Mouse (Mus musculus) fibroblast of lung, adult 2 months (primary cell): ENCODE data around the gene Card14.

Experiments used
- DNase-seq: peaks from one replicate; pipeline ENCODE4 v3.0.0-alpha.2; 2011; ENCODE audit warnings: low read depth

The Card14 gene

GRCm38 (mm10) chr11:119300986-119301385 is 6.6 kb upstream of the Card14 start:
- DNase-seq, result no peak

GRCm38 (mm10) chr11:119304904-119305712 is 2.5 kb upstream of the Card14 start:
- no peak for DNase-seq

GRCm38 (mm10) chr11:119306762-119307657 is 558 bp upstream of the Card14 start:
- DNase-seq, result no peak

- DNase-seq, result no peak
Observed at GRCm38 (mm10) chr11:119307916-119308315, 348 bp downstream of the Card14 start.

- no peak for DNase-seq
Observed at GRCm38 (mm10) chr11:119310621-119311020, 3.1 kb downstream of the Card14 start.

GRCm38 (mm10) chr11:119314252-119314936 is 6.8 kb downstream of the Card14 start:
- DNase-seq, result no peak

GRCm38 (mm10) chr11:119316720-119317119 is 9.2 kb downstream of the Card14 start:
- peak; percentile 48 for DNase-seq

GRCm38 (mm10) chr11:119322521-119322920 is 15.0 kb downstream of the Card14 start:
- no peak for DNase-seq

GRCm38 (mm10) chr11:119325068-119325467 is 17.5 kb downstream of the Card14 start:
- no peak for DNase-seq

- no peak for DNase-seq
Observed at GRCm38 (mm10) chr11:119330592-119330991, 23.0 kb downstream of the Card14 start.

GRCm38 (mm10) chr11:119331970-119332369 is 24.4 kb downstream of the Card14 start:
- DNase-seq, result no peak

GRCm38 (mm10) chr11:119338271-119339059 is 30.9 kb downstream of the Card14 start:
- DNase-seq, result no peak

- DNase-seq, result no peak
Observed at GRCm38 (mm10) chr11:119339179-119339578, 31.6 kb downstream of the Card14 start.

- peak; percentile 71 for DNase-seq
Observed at GRCm38 (mm10) chr11:119339637-119340036, 32.1 kb downstream of the Card14 start.

- DNase-seq, result no peak
Observed at GRCm38 (mm10) chr11:119344178-119344577, 36.6 kb downstream of the Card14 start.

GRCm38 (mm10) chr11:119344865-119345264 is 37.3 kb downstream of the Card14 start:
- DNase-seq, result no peak

- no peak for DNase-seq
Observed at GRCm38 (mm10) chr11:119347125-119347524, 39.6 kb downstream of the Card14 start.

- no peak for DNase-seq
Observed at GRCm38 (mm10) chr11:119352113-119352512, 44.5 kb downstream of the Card14 start.

- DNase-seq, result no peak
Observed at GRCm38 (mm10) chr11:119353946-119354345, 46.4 kb downstream of the Card14 start.

- peak; percentile 37 for DNase-seq
Observed at GRCm38 (mm10) chr11:119354798-119355442, 47.4 kb downstream of the Card14 start.
